Mouse (Mus musculus) spleen, postnatal 36 days (tissue): ENCODE data around the gene Ip6k2.

Source experiments
- DNase-seq, 2 experiments: peaks; one replicate each; pipeline ENCODE4 v3.0.0; 2022; ENCODE audit warnings: low spot score in 2 of 2, mixed read lengths in 1 of 2

Ip6k2 gene

DNA sequence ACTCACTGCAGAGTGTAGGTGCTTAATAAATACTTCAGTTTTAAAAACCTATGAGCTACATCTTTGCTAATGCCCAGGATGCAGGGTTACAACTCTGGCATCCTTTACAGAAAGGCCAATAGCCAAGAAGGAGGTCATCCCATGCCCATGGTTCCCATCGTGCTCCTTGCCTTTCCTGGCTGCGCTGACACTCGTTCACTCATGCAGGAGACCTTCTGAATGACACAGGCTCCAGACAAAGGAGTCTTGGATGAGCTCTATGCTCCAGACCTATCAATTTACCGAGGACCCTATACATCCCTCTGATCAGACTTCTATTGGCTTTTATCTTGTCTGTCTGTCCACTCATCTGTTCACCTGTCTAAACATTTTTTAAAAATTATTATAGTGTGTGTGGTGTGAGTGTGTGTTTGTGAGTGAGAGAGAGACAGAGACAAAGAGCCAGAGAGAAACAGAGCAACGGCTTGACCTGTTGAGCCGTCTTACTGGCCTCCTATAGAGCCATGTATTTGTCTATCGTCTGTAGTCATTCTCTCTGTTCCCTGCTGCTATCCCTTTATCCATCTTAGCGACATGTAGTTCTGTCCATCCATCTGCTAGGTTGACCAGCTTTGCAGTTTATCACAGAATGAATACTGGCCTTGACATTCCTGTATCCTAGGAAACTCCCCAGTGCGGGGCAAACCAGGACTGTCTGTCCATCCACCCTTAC is 604 bp upstream of the Ip6k2 start:
- no peak for DNase-seq

DNA sequence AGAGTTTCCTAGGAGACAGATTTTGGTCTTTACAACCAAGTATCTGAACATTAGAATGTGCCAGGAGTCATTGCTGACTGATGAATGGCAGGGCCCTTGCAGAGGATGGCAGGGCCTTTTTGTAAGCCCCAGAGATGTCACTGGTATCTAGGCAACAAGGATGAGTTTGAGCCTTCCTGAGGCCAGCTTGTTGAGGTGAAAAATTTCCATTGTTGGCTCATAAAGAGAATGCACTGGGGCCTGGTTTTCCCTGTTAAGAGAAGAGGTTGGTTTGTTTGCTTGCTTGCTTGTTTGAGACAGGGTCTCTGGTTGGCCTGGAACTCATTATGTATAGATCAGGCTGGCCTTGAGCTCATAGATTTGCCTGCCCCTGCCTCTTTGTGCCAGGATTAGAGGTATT is 1.8 kb downstream of the Ip6k2 start:
- DNase-seq: no peak

DNA sequence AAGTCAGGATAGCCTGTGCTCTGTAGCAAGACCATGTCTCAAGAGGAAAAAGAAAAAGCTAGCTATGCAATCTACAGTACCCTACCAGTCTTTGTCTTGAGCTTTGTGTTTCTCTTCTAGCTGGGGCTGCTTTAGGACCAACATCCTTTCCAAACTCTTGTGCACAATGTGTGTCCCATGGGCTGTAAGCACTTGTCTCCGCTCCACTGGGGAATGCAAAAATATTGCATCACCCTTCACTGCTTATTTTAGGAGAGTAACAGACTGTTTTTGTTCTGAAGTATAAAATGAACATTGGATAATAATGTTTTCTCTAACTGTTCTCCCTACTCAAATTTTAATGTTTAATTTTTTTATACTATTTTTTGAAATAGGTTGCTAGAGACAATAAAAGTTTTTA is 2.9 kb downstream of the Ip6k2 start:
- DNase-seq: no peak

DNA sequence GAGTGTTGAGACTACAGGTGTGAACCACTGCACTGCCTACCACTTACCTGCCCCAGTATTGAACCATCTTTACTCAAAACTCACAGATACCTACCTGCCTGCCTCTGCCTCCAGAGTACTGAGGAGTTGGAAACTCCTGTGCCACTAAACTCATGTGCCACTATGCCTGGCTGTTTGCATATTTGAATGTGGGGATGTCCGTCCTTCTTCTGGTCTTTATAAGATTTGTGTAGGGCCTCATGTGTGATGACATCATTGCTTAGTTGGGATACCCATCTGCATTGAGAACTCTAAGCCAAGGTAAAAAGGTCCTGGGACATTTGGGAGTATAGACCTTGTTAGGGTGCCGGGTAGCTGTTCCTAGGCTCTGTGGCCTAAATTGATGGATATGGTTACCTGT is 3.5 kb downstream of the Ip6k2 start:
- DNase-seq: no peak

DNA sequence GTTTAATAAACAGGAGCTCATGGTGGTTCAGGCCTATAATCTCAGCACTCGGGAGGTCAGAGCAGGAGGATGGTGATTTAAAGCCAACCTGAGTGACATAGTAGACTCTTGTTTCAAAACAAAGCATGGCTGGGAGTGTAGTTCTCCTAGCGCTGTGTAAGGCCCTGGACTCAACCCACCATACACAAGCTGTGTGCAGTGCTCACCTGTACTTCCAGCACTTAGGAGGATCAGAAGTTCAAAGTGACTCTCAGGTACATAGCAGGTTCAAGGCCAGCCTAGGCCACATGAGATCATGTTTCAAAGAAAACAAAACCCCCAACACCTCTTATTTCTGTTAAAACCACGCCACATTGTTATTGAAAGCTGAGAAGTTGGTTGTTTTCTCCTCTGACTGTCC is 5.1 kb downstream of the Ip6k2 start:
- DNase-seq: no peak

DNA sequence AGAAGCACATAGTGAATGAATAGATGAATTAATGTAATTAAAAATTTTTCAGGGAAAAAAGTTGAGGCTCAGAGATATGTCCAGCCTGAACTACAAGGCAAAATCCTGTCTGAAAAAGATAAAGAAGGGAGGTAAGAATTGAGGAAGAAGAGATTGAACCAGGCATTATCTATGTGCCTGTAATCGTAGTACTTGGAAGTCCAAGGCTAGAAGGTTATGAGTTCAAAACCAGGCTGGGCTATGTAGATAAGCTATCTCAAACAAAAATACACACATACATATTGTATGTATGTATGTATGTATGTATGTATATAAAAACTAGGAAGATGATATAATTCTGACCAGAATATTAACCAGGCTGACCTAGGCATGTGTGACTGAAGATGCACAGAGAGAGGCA is 8.7 kb downstream of the Ip6k2 start:
- no peak for DNase-seq

DNA sequence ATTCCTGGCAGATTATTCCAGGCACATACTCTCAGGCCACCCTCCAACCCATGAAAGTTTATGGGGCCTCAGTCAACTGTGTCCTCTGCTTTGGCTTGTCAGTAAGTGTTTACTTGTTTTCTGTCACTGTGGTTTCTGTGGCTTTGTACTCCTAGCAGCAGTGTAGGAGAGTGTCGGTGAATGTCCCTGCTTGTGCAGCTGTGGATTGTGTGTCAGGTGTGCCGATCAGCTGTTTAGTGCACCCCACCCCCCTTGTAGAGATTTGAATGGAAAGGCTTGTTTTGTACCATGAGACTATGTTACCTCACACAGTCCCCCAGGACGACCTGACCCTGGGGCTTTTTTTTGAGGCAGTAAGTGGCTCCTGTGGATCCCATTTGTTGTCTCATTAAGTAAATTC is 9.1 kb downstream of the Ip6k2 start:
- no peak for DNase-seq

DNA sequence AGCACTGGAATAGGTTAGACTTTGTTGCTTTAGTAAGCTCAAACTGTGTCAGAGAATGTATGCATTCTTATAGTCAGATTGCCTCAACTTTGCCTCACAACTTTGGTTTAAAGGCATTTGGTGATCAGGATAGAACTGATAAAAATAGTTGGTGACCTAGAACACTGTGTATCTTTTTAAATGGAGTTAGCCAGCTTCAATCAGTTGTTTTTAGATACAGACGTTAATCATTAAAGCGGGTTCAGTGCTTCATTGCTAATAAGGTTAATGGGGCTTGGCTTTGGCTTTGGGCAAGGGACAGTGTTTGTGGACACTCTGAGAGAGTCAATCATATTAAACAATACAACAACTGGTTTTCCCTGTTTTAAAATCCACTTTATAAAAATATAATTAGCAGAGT is 11.7 kb downstream of the Ip6k2 start:
- DNase-seq: no peak

DNA sequence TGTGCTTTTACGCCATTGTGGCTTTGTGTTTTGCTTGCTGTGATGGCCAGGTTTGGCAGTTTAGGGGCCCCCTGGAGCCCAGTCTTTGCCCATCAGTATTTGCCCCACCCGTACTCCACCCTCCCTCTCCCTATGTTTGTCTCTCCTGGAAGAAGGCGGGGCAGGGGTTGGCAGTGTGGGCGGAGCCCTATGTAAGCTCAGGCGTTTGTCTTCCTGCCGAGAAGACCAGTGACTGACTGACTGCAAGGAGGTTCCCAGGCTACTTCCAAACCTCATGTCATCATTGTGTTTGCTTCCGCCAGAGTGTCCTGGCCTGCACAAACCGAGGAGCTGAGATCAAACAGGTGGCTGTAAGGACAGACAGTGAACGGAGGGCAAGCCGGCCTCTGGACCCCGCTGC is 12.2 kb downstream of the Ip6k2 start:
- peak; percentile 42 to 59 for DNase-seq

DNA sequence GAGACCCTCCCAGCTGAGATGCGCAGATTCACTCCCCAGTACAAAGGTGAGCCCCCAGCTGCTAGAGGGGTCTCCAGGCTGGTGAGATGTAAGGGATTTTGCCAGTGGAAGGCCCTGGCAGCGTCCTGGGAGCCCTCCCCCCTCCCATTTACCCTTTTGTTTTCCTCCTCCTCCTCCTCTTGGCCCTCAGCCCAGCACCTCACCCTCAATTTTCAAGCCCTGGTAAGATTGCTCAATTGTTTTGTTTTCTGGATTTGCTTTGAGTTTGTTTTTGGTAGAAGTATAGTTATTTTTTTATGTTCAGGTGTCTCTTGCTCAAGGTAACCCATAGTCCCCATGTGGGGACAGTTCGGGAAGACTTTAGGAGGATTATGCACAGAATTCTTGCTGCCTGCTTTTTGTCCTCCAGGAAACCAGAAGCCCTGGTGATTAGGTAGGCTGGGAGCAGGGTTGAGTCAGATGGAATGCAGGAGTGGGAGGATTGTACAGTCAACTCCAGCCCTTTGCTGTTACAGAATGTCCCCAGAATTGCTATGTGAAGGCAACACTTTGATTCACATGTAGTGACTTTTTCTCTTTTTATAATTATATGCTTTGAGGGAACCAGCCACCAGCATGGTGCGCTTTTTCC is 12.9 kb downstream of the Ip6k2 start:
- no peak for DNase-seq

DNA sequence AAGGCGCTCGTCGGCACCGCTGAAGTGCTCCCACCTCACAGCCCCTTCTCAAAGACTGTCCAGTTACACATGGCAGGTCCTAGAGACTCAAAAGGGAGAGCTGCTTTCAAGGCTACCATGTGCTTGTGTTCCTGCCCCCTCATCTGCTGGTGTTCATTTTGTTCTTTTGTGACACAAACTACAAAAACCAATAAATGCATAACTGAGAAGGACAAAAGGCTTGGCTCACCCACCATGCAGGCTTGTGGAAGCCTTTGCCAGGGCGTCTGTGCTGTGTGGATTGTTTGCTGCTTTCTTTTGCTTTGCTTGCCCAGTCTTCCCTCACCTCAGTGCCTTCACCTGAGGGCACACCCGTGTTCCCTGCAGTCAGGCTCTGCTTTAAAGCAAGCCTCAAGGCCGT is 13.9 kb downstream of the Ip6k2 start:
- DNase-seq: no peak

DNA sequence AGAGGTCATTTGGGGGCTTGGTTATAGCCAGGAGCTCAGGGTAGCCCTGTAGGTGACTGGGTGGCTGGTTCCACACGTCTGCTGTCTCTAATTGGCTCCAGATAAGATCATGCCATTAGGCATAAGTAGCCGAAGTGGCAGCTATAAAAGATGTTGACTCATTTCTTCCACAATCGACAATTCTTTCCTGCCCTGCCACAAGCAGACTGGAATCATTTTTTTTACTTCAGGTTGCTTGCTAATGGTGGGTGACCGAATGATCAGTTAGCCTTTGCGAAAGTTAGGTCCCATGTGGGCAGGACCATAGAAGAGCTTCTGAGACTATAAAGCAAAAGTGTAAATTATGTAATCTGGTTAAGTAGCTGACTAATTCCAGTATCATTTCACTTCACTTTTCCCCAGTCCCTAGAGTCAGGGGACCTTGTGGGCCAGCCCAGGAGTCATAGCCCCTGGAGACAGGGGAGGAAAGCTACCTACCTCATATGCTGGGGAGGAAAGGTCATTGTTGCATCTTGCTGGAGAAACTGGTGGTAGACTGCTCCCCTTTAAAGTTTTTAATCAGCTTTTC is 15.0 kb downstream of the Ip6k2 start:
- no peak for DNase-seq

DNA sequence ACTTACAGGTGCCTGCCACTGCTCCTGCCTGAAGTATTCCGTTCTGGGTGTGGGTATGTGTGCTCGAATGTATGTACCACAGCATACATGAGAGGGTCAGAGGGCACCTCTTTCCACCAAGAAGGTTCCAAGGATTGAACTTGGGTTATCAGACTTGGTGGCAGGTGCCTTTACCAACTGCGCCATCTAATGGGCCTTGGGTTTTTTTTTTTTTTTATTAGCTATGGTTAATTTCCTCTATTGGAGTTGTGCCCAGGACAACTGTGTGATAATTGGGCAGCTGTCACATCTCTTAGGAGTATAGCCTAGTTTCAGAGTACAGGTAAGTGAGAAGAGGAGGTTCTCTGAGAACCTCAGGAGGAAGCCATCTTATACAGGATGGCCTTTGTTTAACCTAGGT is 16.0 kb downstream of the Ip6k2 start:
- DNase-seq: no peak

DNA sequence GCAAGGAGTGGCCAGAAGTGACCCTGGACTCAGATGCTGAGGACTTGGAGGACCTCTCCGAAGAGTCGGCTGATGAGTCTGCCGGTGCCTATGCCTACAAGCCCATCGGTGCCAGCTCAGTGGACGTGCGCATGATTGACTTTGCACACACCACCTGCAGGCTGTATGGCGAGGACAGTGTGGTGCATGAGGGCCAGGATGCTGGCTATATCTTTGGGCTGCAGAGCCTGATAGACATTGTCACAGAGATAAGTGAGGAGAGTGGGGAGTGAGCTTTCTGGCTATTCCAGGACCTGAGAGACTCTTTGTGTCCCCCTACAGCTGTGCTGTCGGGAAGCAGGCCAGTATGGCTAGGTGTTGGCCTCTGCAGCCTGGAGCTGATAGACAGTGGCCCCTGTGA is 22.2 kb downstream of the Ip6k2 start:
- peak in 1 of 2 experiments; percentile 29 for DNase-seq

DNA sequence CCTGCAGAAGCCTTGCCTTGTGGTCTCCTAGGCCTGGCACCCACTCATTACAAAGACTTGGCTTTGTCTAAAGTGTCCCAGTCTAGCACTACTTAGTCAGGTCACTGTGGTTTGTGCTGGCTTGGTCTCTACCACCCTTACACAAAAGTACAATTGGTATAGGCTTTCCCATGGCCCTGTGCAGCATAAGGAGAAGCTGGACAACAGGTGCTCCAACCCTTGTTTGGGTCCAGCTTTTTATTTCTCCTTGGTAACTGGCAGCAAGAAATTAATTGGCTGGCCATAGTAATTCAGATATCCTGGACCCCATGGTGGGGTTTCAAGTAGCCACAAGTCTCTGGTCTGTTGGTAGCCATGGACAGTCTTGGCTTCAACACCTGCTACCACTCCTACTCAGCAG is 22.8 kb downstream of the Ip6k2 start:
- DNase-seq: no peak

DNA sequence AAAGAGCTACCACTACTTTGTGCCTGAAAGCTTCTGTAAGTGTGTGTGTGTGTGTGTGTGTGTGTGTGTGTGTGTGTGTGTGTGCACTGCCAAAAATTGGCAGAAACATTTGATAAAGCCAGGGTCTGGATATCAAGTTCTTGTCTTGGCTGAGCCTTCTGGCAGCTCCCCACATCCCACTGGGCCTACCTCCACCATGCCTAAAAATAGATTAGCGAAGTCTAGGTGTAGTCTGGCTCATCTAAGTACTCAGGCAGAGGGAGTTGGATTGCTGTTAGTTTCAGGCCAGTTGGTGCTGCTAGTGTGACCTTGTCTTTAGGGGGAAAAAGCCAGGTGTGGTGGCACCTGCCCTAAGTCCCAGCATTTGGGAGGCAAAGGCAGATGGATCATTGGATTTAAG is 23.2 kb downstream of the Ip6k2 start:
- no peak for DNase-seq

DNA sequence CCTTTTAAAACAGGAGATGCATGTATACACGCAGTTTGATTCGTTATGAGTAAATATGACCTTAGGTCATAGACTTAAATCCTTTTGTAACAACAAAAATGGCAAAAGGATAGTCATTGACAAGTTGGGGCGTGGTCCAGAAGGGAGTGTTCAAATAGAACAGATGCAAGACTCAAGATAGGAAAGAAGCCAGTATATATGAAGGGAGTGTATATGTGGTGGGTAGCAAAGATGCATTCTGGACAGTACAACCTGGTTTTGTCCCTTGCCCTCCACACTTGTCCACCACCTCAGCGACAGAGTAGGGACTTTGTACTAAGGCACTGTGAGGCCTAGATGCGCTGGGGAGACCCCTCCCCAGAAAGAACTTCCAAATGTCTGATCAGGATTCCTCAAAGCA is 24.1 kb downstream of the Ip6k2 start:
- DNase-seq: peak in 1 of 2 experiments; percentile 43

DNA sequence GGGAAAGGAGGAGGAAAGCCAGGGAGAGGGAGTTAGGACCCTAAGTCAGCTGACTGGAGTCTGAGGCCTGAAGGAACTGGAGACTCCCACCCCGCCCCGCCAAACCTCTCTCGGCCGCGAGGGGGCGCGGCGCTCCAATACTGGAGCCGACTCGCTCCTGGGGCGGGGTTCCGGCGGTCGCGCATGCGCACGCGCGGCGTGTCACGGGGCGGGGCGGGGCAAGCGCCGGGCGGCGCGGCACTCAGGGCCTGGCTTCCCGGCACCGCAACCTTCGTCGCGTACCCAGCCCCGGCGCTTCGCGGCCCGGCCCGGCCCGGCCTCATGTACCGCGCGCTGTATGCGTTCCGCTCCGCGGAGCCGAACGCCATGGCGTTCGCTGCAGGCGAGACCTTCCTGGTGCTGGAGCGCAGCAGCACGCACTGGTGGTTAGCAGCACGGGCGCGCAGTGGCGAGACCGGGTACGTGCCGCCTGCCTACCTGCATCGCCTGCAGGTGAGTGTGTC is 24.6 kb downstream of the Ip6k2 start, which contains the start of gene Nckipsd:
Nckipsd (plus strand) TSS at position 206 of the 503 bp plus-strand sequence.
- peak; percentile 90 to 93 for DNase-seq

DNA sequence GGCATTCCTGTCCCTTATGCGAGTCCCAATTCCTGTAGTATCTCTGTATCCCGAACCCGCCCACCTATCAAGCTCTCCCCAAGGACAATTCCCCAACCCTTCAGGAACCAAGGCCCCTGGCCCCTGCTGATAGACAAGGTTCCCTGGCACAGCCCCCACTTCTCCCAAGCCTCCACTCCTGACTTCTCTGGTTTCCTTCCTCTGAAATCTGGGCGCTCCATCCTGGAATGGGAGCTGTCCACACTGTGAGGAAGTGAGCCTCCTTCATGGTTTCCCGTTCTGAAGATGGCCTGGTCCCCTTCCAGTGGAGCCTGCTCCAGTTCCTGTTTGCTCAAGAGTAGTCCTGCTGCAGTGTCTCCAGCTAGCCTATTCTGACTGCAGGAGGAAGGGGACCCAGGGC is 25.6 kb downstream of the Ip6k2 start:
- DNase-seq: no peak

DNA sequence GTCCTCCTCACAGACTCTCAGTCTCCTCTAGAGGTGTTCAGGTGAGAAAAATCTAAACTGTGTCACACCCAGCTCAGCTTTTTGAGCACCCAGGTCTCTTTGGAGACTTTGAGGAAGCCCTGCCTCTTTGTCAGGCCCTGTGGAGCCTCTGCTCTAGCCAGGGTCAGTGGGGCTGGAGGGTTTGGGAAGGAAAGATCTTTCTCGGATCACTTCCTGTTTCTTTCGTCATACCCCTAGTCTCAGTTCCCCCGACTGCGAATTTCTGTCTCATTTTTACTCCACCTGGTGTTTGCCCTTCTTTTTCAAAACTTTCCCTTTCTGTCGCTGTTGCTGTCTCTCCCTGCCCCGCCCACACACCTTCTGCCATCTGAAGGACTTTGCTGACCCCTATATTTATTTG is 26.1 kb downstream of the Ip6k2 start:
- no peak for DNase-seq

DNA sequence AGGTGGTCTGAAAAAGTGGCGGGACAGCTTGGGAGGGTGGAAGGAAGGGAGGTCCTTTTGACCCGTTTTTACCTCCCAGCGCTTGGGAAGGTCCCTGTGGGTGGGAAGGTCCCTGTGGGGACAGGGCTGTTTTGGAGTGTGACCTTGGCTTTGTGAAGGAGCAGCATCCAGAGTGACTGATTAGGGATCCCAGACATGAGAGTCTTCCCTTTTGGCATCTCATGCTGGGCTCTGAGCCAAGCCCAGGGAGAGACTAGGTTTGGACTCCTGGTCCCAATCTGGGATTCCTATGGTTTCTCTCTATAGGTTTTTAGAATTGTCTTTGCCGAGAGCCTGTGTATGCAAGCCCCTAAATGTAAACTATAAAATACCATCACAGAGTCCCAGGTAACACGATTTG is 26.9 kb downstream of the Ip6k2 start:
- no peak for DNase-seq

DNA sequence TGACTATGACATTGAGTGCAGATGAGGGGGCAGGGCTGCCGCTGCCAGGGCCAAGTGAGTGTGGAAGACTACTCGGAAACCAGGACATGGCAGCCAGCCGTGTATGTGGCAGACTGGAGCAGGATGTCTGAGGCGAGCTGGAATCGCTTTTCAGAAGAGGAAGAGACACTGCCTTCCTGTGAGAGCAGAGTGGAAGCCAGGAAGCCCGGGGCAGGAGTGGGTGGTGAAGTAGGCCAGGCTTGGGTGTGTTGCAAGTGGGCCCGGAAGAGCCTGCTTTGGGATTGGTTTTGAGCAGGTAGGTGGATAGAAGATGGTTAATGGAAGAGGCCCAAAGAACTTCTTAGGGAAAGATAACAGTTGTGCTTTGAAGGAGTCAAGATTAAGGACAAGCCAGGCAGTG is 32.0 kb downstream of the Ip6k2 start:
- no peak for DNase-seq

DNA sequence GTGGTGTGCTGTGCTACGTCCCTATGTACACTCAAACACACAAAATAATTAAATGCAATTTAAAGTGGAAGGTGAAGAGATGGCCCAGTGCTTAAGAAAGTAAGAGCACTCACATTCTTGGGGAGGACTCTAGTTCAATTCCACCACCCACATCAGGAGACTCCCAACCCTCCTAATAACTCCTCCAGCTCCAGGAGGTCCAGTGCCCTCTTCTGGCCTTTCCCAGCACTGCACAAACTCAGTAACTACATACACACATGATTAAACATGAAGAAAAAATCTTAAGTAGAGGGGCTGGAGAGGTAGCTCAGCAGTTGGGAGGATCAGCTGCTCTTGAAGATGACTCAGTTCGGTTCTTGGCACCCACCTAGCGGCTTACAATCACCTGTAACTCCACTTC is 35.9 kb downstream of the Ip6k2 start:
- DNase-seq: no peak
